Mouse (Mus musculus): Measurements from ENCODE around the gene Arhgap9. TPM values are rescaled to one million over a fixed set of nuclear protein-coding genes. Genes with fewer than 3 reads are reported as not detected.

The Arhgap9 gene
- polyA plus RNA-seq, 1 experiment, result 105 TPM

- no peaks in the 10 kb centered on the region for H3K27me3 ChIP-seq (ENCODE audit: control insufficient read depth, insufficient read depth, low read length)
- H3K36me3 ChIP-seq (ENCODE audit: control insufficient read depth, insufficient read depth, low read length), result no peaks in the 10 kb centered on the region
- H3K27ac ChIP-seq (ENCODE audit: control insufficient read depth, insufficient read depth, low read length), result no peak overlapping the region
- H3K4me1 ChIP-seq (replicated peaks; ENCODE audit: control insufficient read depth, insufficient read depth, low read length), result no peaks in the 10 kb centered on the region
- 63% methylated on average over 2 of the region's 2 CpGs for WGBS
- TF ChIP-seq POLR2A (IDR thresholded peaks at IDR 0.05; ENCODE audit: control insufficient read depth, extremely low read depth, insufficient read depth, low read length, poor library complexity), result no peak
- TF ChIP-seq CTCF (IDR thresholded peaks at IDR 0.05; ENCODE audit: borderline replicate concordance, control insufficient read depth, extremely low read depth, insufficient read depth, low read length, poor library complexity), result no peak
- H3K4me3 ChIP-seq (ENCODE audit: control insufficient read depth, insufficient read depth, low read length), result no peak overlapping the region
- DNase-seq, result no peak
Measured at GRCm38 (mm10) chr10:127371023-127371422, 49.3 kb downstream of the Arhgap9 start.

GRCm38 (mm10) chr10:127377700-127378099 is 55.9 kb downstream of the Arhgap9 start:
- Histone ChIP-seq H3K36me3 (ENCODE audit: control insufficient read depth, insufficient read depth, low read length) (no peaks in the 10 kb centered on the region), H3K27me3 (ENCODE audit: control insufficient read depth, insufficient read depth, low read length) (no peaks in the 10 kb centered on the region), H3K4me3 (ENCODE audit: control insufficient read depth, insufficient read depth, low read length) (no peak overlapping the region), H3K4me1 (replicated peaks; ENCODE audit: control insufficient read depth, insufficient read depth, low read length) (peaks cover 2% of the 10 kb centered on the region; the same call in 1 of the 2 replicates), H3K27ac (ENCODE audit: control insufficient read depth, insufficient read depth, low read length) (no peak overlapping the region)
- DNase-seq, result no peak
- no peak for TF ChIP-seq CTCF (IDR thresholded peaks at IDR 0.05; ENCODE audit: borderline replicate concordance, control insufficient read depth, extremely low read depth, insufficient read depth, low read length, poor library complexity)
- no peak for TF ChIP-seq POLR2A (IDR thresholded peaks at IDR 0.05; ENCODE audit: control insufficient read depth, extremely low read depth, insufficient read depth, low read length, poor library complexity)
- 93% methylated on average over 3 of the region's 3 CpGs for WGBS

Other genes starting within 250 kb of the Arhgap9 start
- gene Agap2, start 246.7 kb upstream of the Arhgap9 start, polyA plus RNA-seq (2012; rRNA removed), result 123 and 149 TPM in 2 replicates
- gene Os9, start 200.8 kb upstream of the Arhgap9 start, polyA plus RNA-seq (2012; rRNA removed), result 97.0 and 106 TPM in 2 replicates
- 196 and 239 TPM in 2 replicates for gene B4galnt1, start 156.7 kb upstream of the Arhgap9 start, polyA plus RNA-seq (2012; rRNA removed)
- 3.6 and 6.4 TPM in 2 replicates for gene Slc26a10, start 141.3 kb upstream of the Arhgap9 start, polyA plus RNA-seq (2012; rRNA removed)
- gene Arhgef25, start 131.9 kb upstream of the Arhgap9 start, polyA plus RNA-seq (2012; rRNA removed), result 4.2 and 5.6 TPM in 2 replicates
- 222 and 263 TPM in 2 replicates for gene Dtx3, start 126.2 kb upstream of the Arhgap9 start, polyA plus RNA-seq (2012; rRNA removed)
- 34.4 and 36.1 TPM in 2 replicates for gene Pip4k2c, start 110.4 kb upstream of the Arhgap9 start, polyA plus RNA-seq (2012; rRNA removed)
- 1.2 and 1.5 TPM in 2 replicates for gene Kif5a, start 58.6 kb upstream of the Arhgap9 start, polyA plus RNA-seq (2012; rRNA removed)
- 168 and 200 TPM in 2 replicates for gene Dctn2, start 55.6 kb upstream of the Arhgap9 start, polyA plus RNA-seq (2012; rRNA removed)
- gene Mbd6, start 32.9 kb upstream of the Arhgap9 start, polyA plus RNA-seq (2012; rRNA removed), result 124 and 151 TPM in 2 replicates
- gene Mars, start 10.2 kb upstream of the Arhgap9 start, polyA plus RNA-seq (2012; rRNA removed), result 65.8 and 77.2 TPM in 2 replicates
- gene Gli1, start 20.0 kb downstream of the Arhgap9 start, polyA plus RNA-seq (2012; rRNA removed), result 0.61 and 0.77 TPM in 2 replicates
- 0.04 TPM in 1 of 2 replicates, not detected in the other for gene Inhbe, start 32.4 kb downstream of the Arhgap9 start, polyA plus RNA-seq (2012; rRNA removed)
- gene Inhbc, start 48.5 kb downstream of the Arhgap9 start, polyA plus RNA-seq (2012; rRNA removed), result 0.06 TPM in 1 of 2 replicates, not detected in the other
- gene R3hdm2, start 58.4 kb downstream of the Arhgap9 start, polyA plus RNA-seq (2012; rRNA removed), result 135 and 149 TPM in 2 replicates
- 2.2 and 3.9 TPM in 2 replicates for gene Stac3, start 179.7 kb downstream of the Arhgap9 start, polyA plus RNA-seq (2012; rRNA removed)
- gene Ndufa4l2, start 193.0 kb downstream of the Arhgap9 start, polyA plus RNA-seq (2012; rRNA removed), result 6.2 and 13.5 TPM in 2 replicates
- 171 and 198 TPM in 2 replicates for gene Shmt2, start 200.5 kb downstream of the Arhgap9 start, polyA plus RNA-seq (2012; rRNA removed)
- gene Nxph4, start 212.6 kb downstream of the Arhgap9 start, polyA plus RNA-seq (2012; rRNA removed), result 0.06 and 0.20 TPM in 2 replicates